Mouse (Mus musculus): ENCODE results near the gene Lin9. TPM values are rescaled to one million over a fixed set of nuclear protein-coding genes. Genes with fewer than 3 reads are reported as not detected.

Gene Lin9
- polyA plus RNA-seq, 1 experiment from 2014 or later = 19.1 TPM

- 61% methylated on average over 10 of the region's 10 CpGs for WGBS
- H3K36me3 ChIP-seq = no peaks in the 10 kb centered on the region
- H3K9me3 ChIP-seq = no peaks in the 10 kb centered on the region
- H3K27me3 ChIP-seq (ENCODE audit: insufficient read depth, poor library complexity, severe bottlenecking) = no peaks in the 10 kb centered on the region
- H3K4me3 ChIP-seq = peak overlapping the region; percentile 97
- H3K27ac ChIP-seq = peak overlapping the region; percentile 100
- H3K4me1 ChIP-seq = peaks cover 21% of the 10 kb centered on the region
- DNase-seq (ENCODE audit: low spot score) = no peak
Observed at GRCm38 (mm10) chr1:180639416-180640401, 1.2 kb upstream of the Lin9 start.

DNA sequence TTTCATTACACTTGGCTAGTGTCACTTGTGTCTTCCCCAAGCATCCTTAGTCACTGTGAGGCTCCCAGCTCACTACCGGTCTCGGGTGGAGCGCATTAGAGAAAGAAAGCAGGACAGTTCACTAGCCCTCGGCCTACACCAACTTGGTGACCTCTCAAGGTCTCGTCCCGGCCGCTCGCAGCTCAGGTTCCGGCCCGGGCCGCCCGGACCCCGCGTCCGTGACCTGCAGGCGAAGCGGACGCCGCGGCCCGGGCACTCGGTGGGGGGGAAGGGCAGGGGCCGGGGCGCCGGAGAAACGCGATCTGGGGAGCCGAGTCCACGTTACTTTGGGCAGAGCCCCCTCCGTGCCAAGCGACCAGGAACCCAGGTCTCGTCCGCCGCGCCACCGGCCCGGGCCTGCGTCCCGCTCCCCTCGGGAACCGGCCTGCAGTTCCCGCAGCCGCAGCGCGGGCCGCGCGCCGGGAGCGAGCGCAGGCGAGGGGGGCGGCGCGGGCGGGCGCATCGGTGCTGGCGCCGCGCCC, 285 bp upstream of the Lin9 start:
- Histone ChIP-seq H3K4me3 (peak overlapping the region; percentile 97), H3K27me3 (ENCODE audit: insufficient read depth, poor library complexity, severe bottlenecking) (no peaks in the 10 kb centered on the region), H3K9me3 (no peaks in the 10 kb centered on the region), H3K27ac (peak overlapping the region; percentile 100), H3K4me1 (peaks cover 21% of the 10 kb centered on the region), H3K36me3 (no peaks in the 10 kb centered on the region)
- DNase-seq (ENCODE audit: low spot score) = peak; percentile 81
- 2% methylated on average over 61 of the region's 61 CpGs for WGBS

DNA sequence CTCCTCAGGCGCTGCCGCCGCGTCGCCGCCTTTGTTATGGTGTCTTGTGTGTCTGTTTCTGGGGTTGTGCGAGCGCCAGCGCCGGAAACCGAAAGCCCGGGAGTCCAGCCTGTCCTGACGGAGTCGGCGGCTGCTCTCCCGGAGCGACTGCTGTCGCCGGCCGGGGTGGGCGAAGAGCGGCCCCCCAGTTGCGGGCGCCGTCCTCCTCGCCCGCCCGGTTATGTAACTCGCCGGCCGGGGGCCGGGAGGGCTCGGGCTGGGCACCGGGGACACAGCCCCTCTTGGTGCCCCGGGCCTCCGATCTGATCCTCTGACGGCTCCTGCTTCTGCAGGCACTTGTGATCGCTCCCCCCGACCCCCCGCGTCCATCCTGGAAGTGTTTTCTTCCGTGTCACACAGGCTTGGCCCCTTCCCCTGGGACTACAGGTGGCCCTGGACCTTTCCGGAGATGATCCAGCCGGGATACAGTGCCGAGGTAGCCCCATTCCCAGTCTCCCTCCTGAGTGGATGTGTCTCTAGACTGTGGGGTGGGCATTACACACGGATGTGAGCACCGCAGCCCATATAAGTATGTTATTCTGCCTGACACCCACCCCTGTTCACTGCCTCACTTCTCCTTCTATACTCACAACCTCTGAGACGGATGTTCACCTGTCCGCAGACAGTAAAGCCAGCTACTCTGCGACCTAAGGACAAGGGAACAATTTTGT, 723 bp downstream of the Lin9 start:
- Histone ChIP-seq H3K4me3 (peak overlapping the region; percentile 97), H3K27ac (peak overlapping the region; percentile 100), H3K36me3 (0 out of 2 replicates have a peak, but pooled peaks cover 5% of the 10 kb centered on the region), H3K27me3 (ENCODE audit: insufficient read depth, poor library complexity, severe bottlenecking) (no peaks in the 10 kb centered on the region), H3K4me1 (peaks cover 21% of the 10 kb centered on the region), H3K9me3 (no peaks in the 10 kb centered on the region)
- 4% methylated on average over 41 of the region's 50 CpGs for WGBS
- no peak for DNase-seq (ENCODE audit: low spot score)

DNA sequence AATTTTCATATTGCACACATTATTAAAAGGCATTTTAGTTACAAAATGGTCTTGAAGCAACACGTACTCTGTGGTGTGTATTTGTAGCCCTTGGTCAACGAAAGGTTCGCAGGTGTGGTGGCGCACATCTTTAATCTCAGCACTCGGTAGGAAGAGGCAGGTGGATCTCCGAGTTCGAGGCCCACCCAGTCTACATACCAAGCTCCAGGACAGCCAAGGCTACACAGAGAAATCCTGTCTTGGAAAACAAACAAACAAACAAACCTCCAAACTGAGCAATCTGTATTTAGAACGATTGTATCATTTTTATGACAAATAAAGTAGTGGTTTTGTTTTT, 1.2 kb downstream of the Lin9 start:
- H3K27ac ChIP-seq = peak overlapping the region; percentile 100; the same call in 1 of the 2 replicates
- H3K9me3 ChIP-seq = no peaks in the 10 kb centered on the region
- DNase-seq (ENCODE audit: low spot score) = no peak
- peaks cover 19% of the 10 kb centered on the region for H3K4me1 ChIP-seq
- peak overlapping the region; percentile 97 for H3K4me3 ChIP-seq
- H3K27me3 ChIP-seq (ENCODE audit: insufficient read depth, poor library complexity, severe bottlenecking) = no peaks in the 10 kb centered on the region
- H3K36me3 ChIP-seq = 0 out of 2 replicates have a peak, but pooled peaks cover 6% of the 10 kb centered on the region
- 76% methylated on average over 8 of the region's 8 CpGs for WGBS

DNA sequence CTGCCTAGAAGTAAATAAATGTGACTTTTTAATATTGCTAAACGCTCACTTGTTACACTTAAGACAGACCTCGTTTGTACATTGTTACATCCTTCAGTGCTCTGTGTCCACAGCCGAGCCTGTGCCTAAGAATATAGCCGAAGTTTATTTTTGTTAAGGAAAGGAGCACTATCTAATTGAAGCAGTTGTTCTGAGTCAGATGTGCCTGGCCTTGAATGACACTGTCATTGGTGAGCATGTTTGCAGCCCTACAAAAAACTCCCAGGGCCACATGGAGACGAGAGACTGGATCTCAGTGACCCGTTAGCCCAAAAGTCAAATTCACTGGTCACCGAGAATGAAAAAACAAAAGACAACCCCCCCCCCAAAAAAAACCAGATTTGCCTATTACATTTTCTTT, 50.3 kb downstream of the Lin9 start:
- H3K27me3 ChIP-seq (ENCODE audit: insufficient read depth, poor library complexity, severe bottlenecking) = peaks cover 21% of the 10 kb centered on the region
- no peak overlapping the region for H3K4me3 ChIP-seq
- no peaks in the 10 kb centered on the region for H3K4me1 ChIP-seq
- no peak overlapping the region for H3K27ac ChIP-seq
- H3K9me3 ChIP-seq = no peaks in the 10 kb centered on the region
- WGBS = 84% methylated on average over 7 of the region's 7 CpGs
- peaks cover 45% of the 10 kb centered on the region for H3K36me3 ChIP-seq
- DNase-seq (ENCODE audit: low spot score) = no peak

DNA sequence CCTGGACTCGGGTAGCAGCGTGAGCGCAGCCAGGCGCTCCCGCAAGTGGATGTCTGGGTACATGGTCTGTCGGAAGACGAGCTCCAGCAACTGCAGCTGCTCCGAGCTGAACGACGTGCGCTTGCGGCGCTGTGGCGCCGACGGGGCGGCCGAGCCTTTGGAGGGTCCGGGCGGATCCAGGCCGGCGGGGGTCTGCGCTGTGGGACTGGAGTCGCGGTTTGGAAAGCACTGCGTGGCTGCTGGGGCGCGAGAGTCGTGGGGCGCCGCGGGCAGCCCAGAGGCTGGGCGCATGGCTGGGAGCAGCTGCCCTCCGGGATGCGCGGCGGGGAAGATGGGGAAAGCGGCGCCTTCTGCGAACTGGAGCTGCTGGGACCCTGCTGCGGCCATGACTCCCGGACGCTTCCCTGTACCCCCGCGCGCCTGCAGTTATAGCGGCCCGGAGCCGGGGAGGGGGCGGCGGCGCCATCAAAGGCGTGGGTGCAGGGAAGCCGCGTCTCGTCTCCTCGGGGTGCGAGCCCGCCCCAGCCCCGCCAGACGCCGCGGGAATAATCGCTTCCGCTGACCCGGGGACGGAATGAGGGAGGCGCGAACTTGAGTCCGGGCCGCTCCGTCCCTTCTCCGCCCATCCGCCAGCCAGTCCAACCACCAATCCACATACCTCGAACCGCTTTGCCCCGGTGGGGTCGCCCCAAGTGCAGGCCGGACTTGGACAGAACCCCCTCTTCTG, 55.8 kb downstream of the Lin9 start, which contains the start of gene Mixl1:
TSS of gene Mixl1 (minus strand) at position 409 of the 727 bp plus-strand sequence.
- H3K36me3 ChIP-seq = peaks cover 3% of the 10 kb centered on the region; the same call in 1 of the 2 replicates
- peaks cover 10% of the 10 kb centered on the region for H3K4me1 ChIP-seq
- no peak for DNase-seq (ENCODE audit: low spot score)
- peak within 1 kb of the TSS; percentile 65 for H3K27ac ChIP-seq
- peaks cover 60% of the 10 kb centered on the region for H3K27me3 ChIP-seq (ENCODE audit: insufficient read depth, poor library complexity, severe bottlenecking)
- under 1% methylated on average over 79 of the region's 79 CpGs for WGBS
- no peaks in the 10 kb centered on the region for H3K9me3 ChIP-seq
- peak within 1 kb of the TSS; percentile 65 for H3K4me3 ChIP-seq

- no peak for DNase-seq (ENCODE audit: low spot score)
- 43% methylated on average over 5 of the region's 5 CpGs for WGBS
- no peak overlapping the region for H3K4me3 ChIP-seq
Observed at GRCm38 (mm10) chr1:180698063-180698462, 57.1 kb downstream of the Lin9 start.

GRCm38 (mm10) chr1:180703400-180703799, 62.5 kb downstream of the Lin9 start:
- 39% methylated on average over 6 of the region's 6 CpGs for WGBS
- Histone ChIP-seq H3K36me3 (no peaks in the 10 kb centered on the region), H3K27ac (no peak overlapping the region), H3K27me3 (ENCODE audit: insufficient read depth, poor library complexity, severe bottlenecking) (peaks cover 28% of the 10 kb centered on the region), H3K4me1 (peaks cover 10% of the 10 kb centered on the region), H3K4me3 (peak overlapping the region; percentile 37), H3K9me3 (no peaks in the 10 kb centered on the region)
- no peak for DNase-seq (ENCODE audit: low spot score)

More at GRCm38 (mm10) chr1:180698063-180698462, 57.1 kb downstream of the Lin9 start:
- peaks cover 13% of the 10 kb centered on the region for H3K4me1 ChIP-seq
- peaks cover 66% of the 10 kb centered on the region for H3K27me3 ChIP-seq (ENCODE audit: insufficient read depth, poor library complexity, severe bottlenecking)
- no peaks in the 10 kb centered on the region for H3K36me3 ChIP-seq
- H3K27ac ChIP-seq = no peak overlapping the region
- H3K9me3 ChIP-seq = no peaks in the 10 kb centered on the region

GRCm38 (mm10) chr1:180707368-180707767, 66.4 kb downstream of the Lin9 start:
- DNase-seq (ENCODE audit: low spot score) = no peak
- peaks cover 17% of the 10 kb centered on the region for H3K27me3 ChIP-seq (ENCODE audit: insufficient read depth, poor library complexity, severe bottlenecking)
- H3K4me1 ChIP-seq = peaks cover 21% of the 10 kb centered on the region
- no peak overlapping the region for H3K27ac ChIP-seq
- H3K4me3 ChIP-seq = no peak overlapping the region
- H3K9me3 ChIP-seq = no peaks in the 10 kb centered on the region
- no peaks in the 10 kb centered on the region for H3K36me3 ChIP-seq
- WGBS = 37% methylated on average over 3 of the region's 3 CpGs

DNA sequence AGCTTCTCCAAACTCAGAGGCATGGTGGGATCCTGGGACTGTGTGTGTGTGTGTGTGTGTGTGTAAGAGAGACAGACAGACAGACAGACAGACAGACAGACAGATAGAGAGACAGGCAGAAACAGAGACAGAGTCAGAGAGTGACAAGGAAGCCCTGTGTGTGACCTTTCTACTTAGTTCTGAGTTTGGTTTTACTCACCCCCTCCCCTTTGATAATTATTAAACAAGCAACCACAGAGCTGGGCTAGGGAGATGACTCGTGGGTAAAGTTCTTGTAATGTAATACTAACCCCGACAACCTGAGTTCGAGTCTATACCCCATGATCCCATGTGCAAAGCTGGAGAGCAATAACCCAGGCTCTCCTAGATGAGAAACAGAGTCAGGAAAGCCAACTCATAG, 66.9 kb downstream of the Lin9 start:
- WGBS = 83% methylated on average over 3 of the region's 3 CpGs
- no peak for DNase-seq (ENCODE audit: low spot score)
- H3K27ac ChIP-seq = no peak overlapping the region

GRCm38 (mm10) chr1:180708935-180709776, 68.2 kb downstream of the Lin9 start:
- no peak for DNase-seq (ENCODE audit: low spot score)
- no peaks in the 10 kb centered on the region for H3K36me3 ChIP-seq
- H3K27me3 ChIP-seq (ENCODE audit: insufficient read depth, poor library complexity, severe bottlenecking) = peaks cover 12% of the 10 kb centered on the region; the same call in 1 of the 2 replicates
- WGBS = 37% methylated on average over 14 of the region's 14 CpGs
- H3K9me3 ChIP-seq = no peaks in the 10 kb centered on the region
- no peak overlapping the region for H3K4me3 ChIP-seq
- H3K4me1 ChIP-seq = peaks cover 14% of the 10 kb centered on the region
- H3K27ac ChIP-seq = no peak overlapping the region

More for the DNA sequence above, 66.9 kb downstream of the Lin9 start:
- no peaks in the 10 kb centered on the region for H3K36me3 ChIP-seq
- peaks cover 12% of the 10 kb centered on the region; the same call in 1 of the 2 replicates for H3K27me3 ChIP-seq (ENCODE audit: insufficient read depth, poor library complexity, severe bottlenecking)
- H3K9me3 ChIP-seq = no peaks in the 10 kb centered on the region
- peaks cover 18% of the 10 kb centered on the region for H3K4me1 ChIP-seq
- no peak overlapping the region for H3K4me3 ChIP-seq

Data from heart, embryonic 10.5 days (tissue).